Mouse (Mus musculus) CH12.LX (cell line): Measurements from ENCODE around the gene Zfp574. TPM values are rescaled to one million over a fixed set of nuclear protein-coding genes. Genes with fewer than 3 reads are reported as not detected.

Experiments used
- DNase-seq: peaks from one replicate; pipeline ENCODE4 v3.0.0-alpha.2; 2013; ENCODE audit errors: extremely low read depth
- H3K27ac ChIP-seq: 2 replicates; pipeline ENCODE4 v1.5.1; 2012; ENCODE audit warnings: low read depth, mild to moderate bottlenecking, control low read depth, moderate library complexity; ENCODE audit not compliant: insufficient read depth
- H3K27me3 ChIP-seq: replicated peaks from 2 replicates; pipeline ENCODE3; 2012; ENCODE audit warnings: inconsistent platforms
- H3K36me3 ChIP-seq, 2 experiments: replicated peaks in 1 of 2; 2 replicates each; pipeline versions ENCODE3 to v1.6.1; 2012; ENCODE audit warnings: inconsistent platforms in 1 of 2, low read length in 1 of 2, mild to moderate bottlenecking in 1 of 2, mixed read lengths in 1 of 2, moderate library complexity in 1 of 2; ENCODE audit not compliant: control insufficient read depth in 1 of 2, insufficient read depth in 1 of 2
- H3K4me1 ChIP-seq, 2 experiments: 2 replicates each; pipeline ENCODE4 v1.6.1; 2012; ENCODE audit warnings: inconsistent platforms in 1 of 2, moderate library complexity in 1 of 2; ENCODE audit not compliant: insufficient read depth in 2 of 2, control insufficient read depth in 1 of 2
- H3K4me2 ChIP-seq: 2 replicates; pipeline ENCODE4 v1.6.1; 2012; ENCODE audit warnings: low read depth, mild to moderate bottlenecking, control low read depth; ENCODE audit not compliant: poor library complexity, insufficient read depth, severe bottlenecking
- H3K4me3 ChIP-seq, 3 experiments: fragments of 150-350 bp in 1 of 3; sonication (generic) in 1 of 3; replicated peaks in 1 of 3; 2 replicates each; pipeline versions ENCODE3 to v1.5.1; 2011 to 2012; ENCODE audit warnings: low read depth in 2 of 3, low read length in 2 of 3, mild to moderate bottlenecking in 2 of 3, moderate library complexity in 2 of 3, control low read depth in 1 of 3, improper control_type of control experiment in 1 of 3, inconsistent platforms in 1 of 3, mixed read lengths in 1 of 3; ENCODE audit not compliant: poor library complexity in 1 of 3
- H3K79me2 ChIP-seq: replicated peaks from 2 replicates; pipeline ENCODE4 v1.6.1; 2012; ENCODE audit warnings: mild to moderate bottlenecking, moderate library complexity; ENCODE audit not compliant: control insufficient read depth, poor library complexity, insufficient read depth, severe bottlenecking; ENCODE audit errors: extremely low read depth
- H3K9ac ChIP-seq: 2 replicates; pipeline ENCODE4 v1.6.1; 2012; ENCODE audit warnings: low read depth, mild to moderate bottlenecking, control low read depth, moderate library complexity; ENCODE audit not compliant: insufficient read depth
- H3K9me3 ChIP-seq: replicated peaks from 2 replicates; pipeline ENCODE3; 2012; ENCODE audit warnings: low read length, inconsistent platforms, mixed read lengths
- E2F4 ChIP-seq: IDR thresholded peaks from 2 replicates; pipeline ENCODE4 v1.6.1; 2011; ENCODE audit warnings: low read depth, low read length, improper control_type of control experiment; ENCODE audit not compliant: insufficient replicate concordance
- ETS1 ChIP-seq: conservative IDR thresholded peaks from 2 replicates; pipeline ENCODE4 v1.6.1; 2012; ENCODE audit warnings: low read depth, mild to moderate bottlenecking, inconsistent platforms, low read length, improper control_type of control experiment, moderate library complexity
- IRF4 ChIP-seq: IDR thresholded peaks from 2 replicates; pipeline ENCODE4 v1.6.1; 2014; ENCODE audit warnings: low read depth, mild to moderate bottlenecking, inconsistent platforms, low read length, improper control_type of control experiment
- JUN ChIP-seq: IDR thresholded peaks from 2 replicates; pipeline ENCODE4 v1.6.1; 2011; ENCODE audit warnings: low read depth, mild to moderate bottlenecking, low read length, improper control_type of control experiment, moderate library complexity; ENCODE audit not compliant: insufficient read depth
- JUND ChIP-seq: conservative IDR thresholded peaks from 2 replicates; pipeline ENCODE4 v1.6.1; 2011; ENCODE audit warnings: low read depth, low read length, improper control_type of control experiment
- MAFK ChIP-seq: IDR thresholded peaks from 2 replicates; pipeline ENCODE4 v1.6.1; 2011; ENCODE audit warnings: low read length, improper control_type of control experiment; ENCODE audit not compliant: insufficient replicate concordance
- PAX5 ChIP-seq: IDR thresholded peaks from 2 replicates; pipeline ENCODE4 v1.6.1; 2012; ENCODE audit warnings: low read length, inconsistent platforms, mixed read lengths
- POLR2A ChIP-seq: IDR thresholded peaks from 2 replicates; pipeline ENCODE4 v1.6.1; 2011; ENCODE audit warnings: low read depth, mild to moderate bottlenecking, improper control_type of control experiment, low read length
- POLR2AphosphoS2 ChIP-seq: IDR thresholded peaks from 2 replicates; pipeline ENCODE4 v1.6.1; 2011; ENCODE audit warnings: low read depth, low read length, improper control_type of control experiment
- RCOR1 ChIP-seq: conservative IDR thresholded peaks from 2 replicates; pipeline ENCODE4 v1.6.1; 2012; ENCODE audit warnings: low read depth, mild to moderate bottlenecking, inconsistent platforms, low read length, improper control_type of control experiment
- SMC3 ChIP-seq: IDR thresholded peaks from 2 replicates; pipeline ENCODE4 v1.6.1; 2011; ENCODE audit warnings: low read depth, low read length, improper control_type of control experiment
- TCF12 ChIP-seq: IDR thresholded peaks from 2 replicates; pipeline ENCODE4 v1.6.1; 2014; ENCODE audit warnings: low read depth, mild to moderate bottlenecking, inconsistent platforms, low read length, improper control_type of control experiment
- UBTF ChIP-seq: IDR thresholded peaks from 2 replicates; pipeline ENCODE4 v1.6.1; 2012; ENCODE audit warnings: low read depth, mild to moderate bottlenecking, inconsistent platforms, low read length, improper control_type of control experiment, moderate library complexity
- USF1 ChIP-seq: IDR thresholded peaks from 2 replicates; pipeline ENCODE4 v1.6.1; 2014; ENCODE audit warnings: low read depth, mild to moderate bottlenecking, inconsistent platforms, low read length, improper control_type of control experiment
- ZMIZ1 ChIP-seq: IDR thresholded peaks from 2 replicates; pipeline ENCODE4 v1.6.1; 2012; ENCODE audit warnings: low read depth, mild to moderate bottlenecking, inconsistent platforms, low read length, improper control_type of control experiment
- ZNF384 ChIP-seq: IDR thresholded peaks from 2 replicates; pipeline ENCODE4 v1.6.1; 2012; ENCODE audit warnings: low read depth, low read length, improper control_type of control experiment, inconsistent platforms
- dilution Hi-C: fragments of 300-500 bp; cut with MboI; formaldehyde crosslinking; loops from 2 replicates; pipeline ENCODE4 v1.14.3; 2020; ENCODE audit warnings: low sequenced_read_pairs; ENCODE audit not compliant: extremely low pct_unique_long_range_greater_than_20kb, extremely low pct_ligation_motif_present
- in situ Hi-C: fragments of 300-500 bp; cut with MboI; formaldehyde crosslinking; loops from 3 replicates; pipeline ENCODE4 v1.14.3; 2019; ENCODE audit warnings: low sequenced_read_pairs, low pct_ligation_motif_present, low pct_unique_long_range_greater_than_20kb, mixed read lengths
- polyA plus RNA-seq: library from polyadenylated mRNA; unstranded; fragments of >175 nt; gene quantifications from 2 replicates; pipeline ENCODE4 v1.2.1, GENCODE M21; 2012; ENCODE audit warnings: low read depth; ENCODE audit not compliant: insufficient read length
- total RNA-seq, 2 experiments: library from RNA; depleted of rRNA; stranded (reverse); fragments of 300-350 nt in 1 of 2; fragments of >200 nt in 1 of 2; gene quantifications; 2 replicates each; pipeline ENCODE4 v1.2.3; 2012 to 2014

Gene Zfp574
- total and polyA plus RNA-seq, 3 experiments, result 3.4 to 13.3 (median 11.2) TPM

GRCm38 (mm10) chr7:25057888-25058287, 14.5 kb upstream of the Zfp574 start:
- Histone ChIP-seq H3K4me3 (no peak overlapping the region), H3K4me1 (peaks cover 0 to 6% of the 10 kb centered on the region in 2 experiments; a peak in 2 of 4 replicates), H3K27ac (no peak overlapping the region), H3K27me3 (no peaks in the 10 kb centered on the region), H3K79me2 (no peaks in the 10 kb centered on the region), H3K9me3 (no peaks in the 10 kb centered on the region), H3K4me2 (no peak overlapping the region), H3K9ac (no peak overlapping the region), H3K36me3 (peaks cover 0 to 23% of the 10 kb centered on the region in 2 experiments)
- dilution Hi-C loops (no loop called here), in situ Hi-C loops (no loop called here)
- TF ChIP-seq IRF4, result no peak
- TF ChIP-seq ETS1, result no peak
- no peak for TF ChIP-seq E2F4
- TF ChIP-seq USF1, result no peak
- no peak for TF ChIP-seq PAX5
- TF ChIP-seq JUND, result no peak
- TF ChIP-seq ZMIZ1, result no peak
- TF ChIP-seq JUN, result no peak
- DNase-seq, result no peak

GRCm38 (mm10) chr7:25058394-25058793, 14.0 kb upstream of the Zfp574 start:
- Histone ChIP-seq H3K9ac (no peak overlapping the region), H3K4me1 (peaks cover 0 to 6% of the 10 kb centered on the region in 2 experiments; a peak in 2 of 4 replicates), H3K4me3 (no peak overlapping the region), H3K4me2 (no peak overlapping the region), H3K79me2 (no peaks in the 10 kb centered on the region), H3K27me3 (no peaks in the 10 kb centered on the region), H3K27ac (no peak overlapping the region), H3K9me3 (no peaks in the 10 kb centered on the region)
- dilution Hi-C loops, result no loop called here
- in situ Hi-C loops, result no loop called here
- no peak for DNase-seq
- TF ChIP-seq ZNF384 (no peak), MAFK (no peak), POLR2A (no peak), POLR2AphosphoS2 (no peak), RCOR1 (no peak), UBTF (no peak), PAX5 (no peak), TCF12 (no peak), SMC3 (no peak), USF1 (no peak)
- TF ChIP-seq, all 38 proteins: peak for 0
- H3K36me3 ChIP-seq, result peaks cover 0 to 25% of the 10 kb centered on the region in 2 experiments
